23 mouse cellular contexts compared by ENCODE assay signal in the genomic region with DNA sequence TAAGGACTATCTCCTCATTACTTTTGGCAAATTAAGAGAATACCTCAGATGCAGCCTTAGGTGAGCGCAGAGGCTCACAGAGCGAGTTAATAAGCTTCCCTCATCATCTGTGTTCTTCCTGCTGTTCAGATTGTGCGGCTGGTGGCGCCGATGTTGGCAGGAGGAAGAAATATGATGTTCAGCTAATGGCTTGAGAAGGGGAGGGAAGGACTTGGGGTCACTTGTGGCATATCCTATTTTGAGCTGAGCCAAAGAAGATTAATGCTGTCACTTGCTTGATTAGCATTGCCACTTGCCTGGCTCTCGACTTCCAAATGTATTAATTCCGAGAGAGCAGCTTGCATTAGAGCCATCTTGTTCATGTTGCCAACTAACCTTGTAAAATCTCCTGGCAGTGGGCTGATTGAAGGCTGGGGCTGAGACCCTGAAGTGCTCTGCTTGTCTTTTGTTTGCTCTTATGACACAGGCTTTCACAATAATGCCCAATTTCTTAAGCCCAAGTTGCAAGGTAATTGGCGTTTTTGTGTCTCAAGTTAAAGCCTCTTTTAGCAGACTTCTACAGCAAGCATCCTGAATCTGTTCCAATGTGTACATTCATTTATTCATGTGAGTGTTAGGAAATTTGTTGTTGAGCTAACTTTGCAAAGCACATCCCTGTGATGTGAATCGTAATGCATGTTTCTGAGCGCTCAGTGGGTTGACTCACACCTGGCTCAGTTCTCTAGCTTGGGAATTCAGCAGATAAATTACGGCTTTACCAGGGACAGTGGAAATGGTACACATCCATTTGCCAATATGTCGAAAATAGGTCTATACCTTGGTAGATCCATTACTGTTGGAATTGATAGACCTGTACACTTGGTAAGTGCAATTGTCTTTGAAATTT.
A peak's percentile ranks its signal among the peaks of the same experiment; 100 is the strongest.
DNase-seq lines count a peak whose midpoint lies in the region; ATAC-seq and TF ChIP-seq lines count a peak whose summit lies in the region.
"Had no signal": no experiment of that assay in that cellular context is flagged by ENCODE, and none has a peak within 500 bp of the region (broad histone marks: within the 10 kb centered on the region; RNA-seq: fewer than 3 reads in every experiment).

No protein-coding gene starts in this region.

- H3K27ac ChIP-seq in forebrain, embryonic 16.5 days (ENCODE audit: low read length), result no peak overlapping the region
- no peak overlapping the region for H3K27ac ChIP-seq in forebrain, embryonic 11.5 days (ENCODE audit: low read depth, low read length)
- H3K27ac ChIP-seq in kidney, postnatal 0 days, result no peak overlapping the region
- no peak overlapping the region for H3K27ac ChIP-seq in midbrain, embryonic 16.5 days (ENCODE audit: low read length)
- H3K27ac ChIP-seq: embryonic facial prominence, embryonic 12.5 days; heart, adult 2 months; heart, embryonic 15.5 days; limb, embryonic 15.5 days; liver, embryonic 15.5 days; neural tube, embryonic 12.5 days had no signal

- no peak for DNase-seq in forebrain, embryonic 11.5 days (ENCODE audit: low spot score)
- peak; percentile 22 for DNase-seq in kidney, postnatal 0 days (ENCODE audit: low spot score)
- no peak for DNase-seq in kidney, adult 9 months
- DNase-seq in brain, adult 2 months (ENCODE audit: low read depth, low spot score), result peak; percentile 31
- DNase-seq in layer of hippocampus, postnatal 10 days (ENCODE audit: low spot score in 2 of 2), result no peak
- no peak for DNase-seq in urinary bladder, postnatal 4 days (ENCODE audit: low spot score in 2 of 2)
- DNase-seq: adrenal gland, postnatal 36 days; B cell, adult 2 months; cerebellum, adult 9-10 months; gastrocnemius, postnatal 25 days; heart, adult 2 months; right cerebral cortex, postnatal 25 days; thymus, adult 2 months had no signal

- 33% methylated on average over 12 of the region's 12 CpGs for WGBS in forebrain, embryonic 16.5 days
- 79% methylated on average over 12 of the region's 12 CpGs for WGBS in forebrain, embryonic 11.5 days
- WGBS in kidney, postnatal 0 days, result 53% methylated on average over 12 of the region's 12 CpGs
- 65% methylated on average over 12 of the region's 12 CpGs for WGBS in midbrain, embryonic 16.5 days

- H3K4me1 ChIP-seq in forebrain, embryonic 16.5 days (replicated peaks; ENCODE audit: control insufficient read depth, insufficient read depth, low read length), result peaks cover 8% of the 10 kb centered on the region
- H3K4me1 ChIP-seq in forebrain, embryonic 11.5 days (replicated peaks; ENCODE audit: control insufficient read depth, insufficient read depth, low read length), result no peaks in the 10 kb centered on the region
- no peaks in the 10 kb centered on the region for H3K4me1 ChIP-seq in kidney, postnatal 0 days (replicated peaks; ENCODE audit: insufficient read depth, low read length)
- no peaks in the 10 kb centered on the region for H3K4me1 ChIP-seq in midbrain, embryonic 16.5 days (ENCODE audit: control insufficient read depth, insufficient read depth, low read length)
- H3K4me1 ChIP-seq: embryonic facial prominence, embryonic 12.5 days; heart, embryonic 15.5 days; limb, embryonic 15.5 days; liver, embryonic 15.5 days; neural tube, embryonic 12.5 days had no signal

- TF ChIP-seq CTCF in kidney, postnatal 0 days (IDR thresholded peaks at IDR 0.05; ENCODE audit: low read depth), result no peak

- no peaks in the 10 kb centered on the region for H3K9me3 ChIP-seq in forebrain, embryonic 16.5 days (ENCODE audit: control insufficient read depth, low read length)
- no peaks in the 10 kb centered on the region for H3K9me3 ChIP-seq in forebrain, embryonic 11.5 days (ENCODE audit: control insufficient read depth, low read length)
- H3K9me3 ChIP-seq in kidney, postnatal 0 days (replicated peaks; ENCODE audit: low read length), result no peaks in the 10 kb centered on the region
- no peaks in the 10 kb centered on the region for H3K9me3 ChIP-seq in midbrain, embryonic 16.5 days (replicated peaks; ENCODE audit: control insufficient read depth, low read length, poor library complexity, severe bottlenecking)
- H3K9me3 ChIP-seq: embryonic facial prominence, embryonic 12.5 days; heart, embryonic 15.5 days; limb, embryonic 15.5 days; liver, embryonic 15.5 days; neural tube, embryonic 12.5 days had no signal

- no peak overlapping the region for H3K4me2 ChIP-seq in forebrain, embryonic 16.5 days (ENCODE audit: low read length)
- H3K4me2 ChIP-seq in forebrain, embryonic 11.5 days (ENCODE audit: low read depth, low read length, severe bottlenecking), result no peak overlapping the region
- no peak overlapping the region for H3K4me2 ChIP-seq in kidney, postnatal 0 days (ENCODE audit: low read length)
- H3K4me2 ChIP-seq in midbrain, embryonic 16.5 days (ENCODE audit: low read length), result no peak overlapping the region
- H3K4me2 ChIP-seq: embryonic facial prominence, embryonic 12.5 days; heart, embryonic 15.5 days; limb, embryonic 15.5 days; liver, embryonic 15.5 days; neural tube, embryonic 12.5 days had no signal

- H3K9ac ChIP-seq in forebrain, embryonic 16.5 days (replicated peaks; ENCODE audit: low read depth, low read length), result no peak overlapping the region
- no peak overlapping the region for H3K9ac ChIP-seq in forebrain, embryonic 11.5 days (ENCODE audit: low read length)
- no peak overlapping the region for H3K9ac ChIP-seq in kidney, postnatal 0 days (ENCODE audit: low read depth, low read length)
- no peak overlapping the region for H3K9ac ChIP-seq in midbrain, embryonic 16.5 days (ENCODE audit: low read depth, low read length)
- H3K9ac ChIP-seq: embryonic facial prominence, embryonic 12.5 days; heart, embryonic 15.5 days; limb, embryonic 15.5 days; liver, embryonic 15.5 days; neural tube, embryonic 12.5 days had no signal

- no peak overlapping the region for H3K4me3 ChIP-seq in forebrain, embryonic 16.5 days (replicated peaks; ENCODE audit: low read length)
- no peak overlapping the region for H3K4me3 ChIP-seq in forebrain, embryonic 11.5 days (ENCODE audit: low read depth, low read length)
- no peak overlapping the region for H3K4me3 ChIP-seq in kidney, postnatal 0 days (replicated peaks; ENCODE audit: low read depth, low read length)
- H3K4me3 ChIP-seq in midbrain, embryonic 16.5 days (ENCODE audit: low read depth, low read length), result no peak overlapping the region
- H3K4me3 ChIP-seq: embryonic facial prominence, embryonic 12.5 days; erythroblast, embryonic 14.5 days; heart, adult 2 months; heart, embryonic 15.5 days; limb, embryonic 15.5 days; liver, embryonic 15.5 days; neural tube, embryonic 12.5 days had no signal

- H3K36me3 ChIP-seq in forebrain, embryonic 16.5 days (ENCODE audit: control insufficient read depth, insufficient read depth), result no peaks in the 10 kb centered on the region
- H3K36me3 ChIP-seq in forebrain, embryonic 11.5 days (ENCODE audit: control insufficient read depth, insufficient read depth, low read length), result no peaks in the 10 kb centered on the region
- H3K36me3 ChIP-seq in kidney, postnatal 0 days (ENCODE audit: insufficient read depth, low read length), result no peaks in the 10 kb centered on the region
- no peaks in the 10 kb centered on the region for H3K36me3 ChIP-seq in midbrain, embryonic 16.5 days (ENCODE audit: control insufficient read depth, insufficient read depth, low read length)
- H3K36me3 ChIP-seq: embryonic facial prominence, embryonic 12.5 days; heart, embryonic 15.5 days; limb, embryonic 15.5 days; liver, embryonic 15.5 days; neural tube, embryonic 12.5 days had no signal

- H3K27me3 ChIP-seq in forebrain, embryonic 16.5 days (replicated peaks; ENCODE audit: control insufficient read depth, insufficient read depth, low read length), result no peaks in the 10 kb centered on the region
- H3K27me3 ChIP-seq in forebrain, embryonic 11.5 days (ENCODE audit: control insufficient read depth, insufficient read depth, low read length), result no peaks in the 10 kb centered on the region
- no peaks in the 10 kb centered on the region for H3K27me3 ChIP-seq in kidney, postnatal 0 days (ENCODE audit: insufficient read depth, low read length)
- H3K27me3 ChIP-seq in midbrain, embryonic 16.5 days (ENCODE audit: control insufficient read depth, insufficient read depth, low read depth, low read length), result no peaks in the 10 kb centered on the region
- H3K27me3 ChIP-seq: embryonic facial prominence, embryonic 12.5 days; heart, embryonic 15.5 days; limb, embryonic 15.5 days; liver, embryonic 15.5 days; neural tube, embryonic 12.5 days had no signal

- ATAC-seq in forebrain, embryonic 16.5 days, result peak; percentile 74
- no peak for ATAC-seq in forebrain, embryonic 11.5 days (replicated peaks; ENCODE audit: low FRiP score)
- no peak for ATAC-seq in kidney, postnatal 0 days (replicated peaks; ENCODE audit: low FRiP score, low read depth)
- peak; percentile 80 for ATAC-seq in midbrain, embryonic 16.5 days
- ATAC-seq: intestine, postnatal 0 days; lung, postnatal 0 days had no signal

Comparison
In these comparisons a context has a peak if more than half of its experiments do, and no peak if none do; other contexts are left out.
1. ATAC-seq: peak in forebrain, embryonic 16.5 days (single experiment) and midbrain, embryonic 16.5 days (single experiment); none in forebrain, embryonic 11.5 days (single experiment) and kidney, postnatal 0 days (single experiment).
2. DNase-seq: peak in kidney, postnatal 0 days (single experiment) and brain, adult 2 months (single experiment); none in forebrain, embryonic 11.5 days (single experiment), kidney, adult 9 months (single experiment), layer of hippocampus, postnatal 10 days (0 of 2) and urinary bladder, postnatal 4 days (0 of 2).